Mouse (Mus musculus) limb, embryonic 10.5 days (tissue): ENCODE data around the gene Gprasp2. TPM values are rescaled to one million over a fixed set of nuclear protein-coding genes. Genes with fewer than 3 reads are reported as not detected.
"Not testable (repeated sequence)": the region's sequence is repeated elsewhere in the genome, so short reads cannot be mapped to it uniquely, and the experiment has no call there.

Source experiments
- DNase-seq: peaks from one replicate; pipeline ENCODE4 v3.0.0-alpha.2; 2017; ENCODE audit warnings: low spot score
- H3K27ac ChIP-seq: fragments of 300-500 bp; sonication (generic); 2 replicates; pipeline ENCODE4 v1.5.1; 2016; ENCODE audit warnings: mild to moderate bottlenecking
- H3K27me3 ChIP-seq: fragments of 300-500 bp; sonication (generic); 2 replicates; pipeline ENCODE4 v1.6.1; 2016; ENCODE audit warnings: low read depth, mild to moderate bottlenecking; ENCODE audit not compliant: poor library complexity, severe bottlenecking
- H3K36me3 ChIP-seq: fragments of 300-500 bp; sonication (generic); 2 replicates; pipeline ENCODE4 v1.6.1; 2016; ENCODE audit warnings: mild to moderate bottlenecking, moderate library complexity
- H3K4me1 ChIP-seq: fragments of 300-500 bp; sonication (generic); 2 replicates; pipeline ENCODE4 v1.6.1; 2016
- H3K4me3 ChIP-seq: fragments of 300-500 bp; sonication (generic); 2 replicates; pipeline ENCODE4 v1.5.1; 2016; ENCODE audit warnings: mild to moderate bottlenecking, moderate library complexity
- H3K9me3 ChIP-seq: fragments of 300-500 bp; sonication (generic); replicated peaks from 2 replicates; pipeline ENCODE4 v1.6.1; 2016; ENCODE audit warnings: mild to moderate bottlenecking
- WGBS: fragments of 180-500 bp; shearing (Covaris S2); methylation state at CpG from one replicate; pipeline ENCODE4 v1.1.7; 2016; 5-methylcytosine and 5-hydroxymethylcytosine counted together
- polyA plus RNA-seq: library from polyadenylated mRNA; unstranded; fragments of >200 nt; fragmentation: Nextera tagmentation; extraction: Ambion mirVana; gene quantifications from 2 replicates; pipeline ENCODE4 v1.2.1, GENCODE M21; 2016

The Gprasp2 gene
- polyA plus RNA-seq, 1 experiment from 2014 or later: 32.5 TPM

- H3K27ac ChIP-seq, H3K36me3 ChIP-seq, H3K4me3 ChIP-seq, H3K4me1 ChIP-seq, DNase-seq, H3K27me3 ChIP-seq, H3K9me3 ChIP-seq: not testable (repeated sequence)
- 83% methylated on average over 9 of the region's 9 CpGs for WGBS
Measured at GRCm38 (mm10) chrX:135866806-135867205, 28.0 kb downstream of the Gprasp2 start.

GRCm38 (mm10) chrX:135876679-135877078 is 37.8 kb downstream of the Gprasp2 start:
- no peak for DNase-seq
- Histone ChIP-seq H3K4me1 (no peaks in the 10 kb centered on the region), H3K27me3 (peaks cover 11% of the 10 kb centered on the region; the same call in 1 of the 2 replicates), H3K36me3 (no peaks in the 10 kb centered on the region), H3K9me3 (no peaks in the 10 kb centered on the region), H3K4me3 (no peak overlapping the region), H3K27ac (no peak overlapping the region)
- 91% methylated on average over 1 of the region's 1 CpGs for WGBS

GRCm38 (mm10) chrX:135879626-135880025 is 40.8 kb downstream of the Gprasp2 start:
- no peaks in the 10 kb centered on the region for H3K9me3 ChIP-seq
- no peaks in the 10 kb centered on the region for H3K36me3 ChIP-seq
- no peaks in the 10 kb centered on the region for H3K4me1 ChIP-seq
- H3K4me3 ChIP-seq: no peak overlapping the region
- H3K27ac ChIP-seq: no peak overlapping the region
- peaks cover 11% of the 10 kb centered on the region; the same call in 1 of the 2 replicates for H3K27me3 ChIP-seq
- DNase-seq: no peak
- WGBS: 94% methylated on average over 1 of the region's 1 CpGs

- peaks cover 46% of the 10 kb centered on the region for H3K27me3 ChIP-seq
- peak overlapping the region; percentile 69 for H3K4me3 ChIP-seq
- H3K4me1 ChIP-seq: no peaks in the 10 kb centered on the region
- DNase-seq: peak; percentile 78
- H3K27ac ChIP-seq: peak overlapping the region; percentile 90
- 15% methylated on average over 40 of the region's 41 CpGs for WGBS
- no peaks in the 10 kb centered on the region for H3K9me3 ChIP-seq
- H3K36me3 ChIP-seq: peaks cover 28% of the 10 kb centered on the region
Measured at GRCm38 (mm10) chrX:135885411-135886233, 46.8 kb downstream of the Gprasp2 start.

GRCm38 (mm10) chrX:135886234-135886585 is 47.4 kb downstream of the Gprasp2 start:
- 5% methylated on average over 10 of the region's 11 CpGs for WGBS

More at GRCm38 (mm10) chrX:135886234-135886585, 47.4 kb downstream of the Gprasp2 start:
- Histone ChIP-seq H3K27me3 (peaks cover 46% of the 10 kb centered on the region), H3K36me3 (peaks cover 28% of the 10 kb centered on the region), H3K4me1 (no peaks in the 10 kb centered on the region), H3K27ac (peak overlapping the region; percentile 90), H3K9me3 (no peaks in the 10 kb centered on the region), H3K4me3 (peak overlapping the region; percentile 69)
- no peak for DNase-seq

Other genes starting within 250 kb of the Gprasp2 start
- gene Nxf7, start 240.3 kb upstream of the Gprasp2 start, polyA plus RNA-seq: not detected in 2 replicates
- gene Prame, start 211.3 kb upstream of the Gprasp2 start, polyA plus RNA-seq: not detected in 2 replicates
- gene Tcp11x2, start 145.2 kb upstream of the Gprasp2 start, polyA plus RNA-seq: 0.08 TPM in 1 of 2 replicates, not detected in the other
- gene Tmsb15a, start 113.8 kb upstream of the Gprasp2 start, polyA plus RNA-seq: not detected in 2 replicates
- gene Armcx5, start 96.3 kb upstream of the Gprasp2 start, polyA plus RNA-seq: 11.5 and 12.8 TPM in 2 replicates
- 41.7 and 55.8 TPM in 2 replicates for gene Gprasp1, start 96.3 kb upstream of the Gprasp2 start, polyA plus RNA-seq
- gene Bhlhb9, start 41.4 kb upstream of the Gprasp2 start, polyA plus RNA-seq: 48.5 and 57.1 TPM in 2 replicates
- gene Arxes2, start 154.8 kb downstream of the Gprasp2 start, polyA plus RNA-seq: 91.6 and 92.4 TPM in 2 replicates
- 38.1 and 40.5 TPM in 2 replicates for gene Arxes1, start 194.3 kb downstream of the Gprasp2 start, polyA plus RNA-seq
- gene Bex2, start 229.2 kb downstream of the Gprasp2 start, polyA plus RNA-seq: 261 and 268 TPM in 2 replicates
- gene Nxf3, start 246.2 kb downstream of the Gprasp2 start, polyA plus RNA-seq: 0.05 TPM in 1 of 2 replicates, not detected in the other